Mouse (Mus musculus): ENCODE results near the gene Prrc2c. TPM values are rescaled to one million over a fixed set of nuclear protein-coding genes. Genes with fewer than 3 reads are reported as not detected.
"Not testable (repeated sequence)": the region's sequence is repeated elsewhere in the genome, so short reads cannot be mapped to it uniquely, and the experiment has no call there.

Gene Prrc2c
- 134 and 143 TPM in 2 replicates for polyA plus RNA-seq (2016; fragmentation: Nextera tagmentation; extraction: Ambion mirVana)

DNA sequence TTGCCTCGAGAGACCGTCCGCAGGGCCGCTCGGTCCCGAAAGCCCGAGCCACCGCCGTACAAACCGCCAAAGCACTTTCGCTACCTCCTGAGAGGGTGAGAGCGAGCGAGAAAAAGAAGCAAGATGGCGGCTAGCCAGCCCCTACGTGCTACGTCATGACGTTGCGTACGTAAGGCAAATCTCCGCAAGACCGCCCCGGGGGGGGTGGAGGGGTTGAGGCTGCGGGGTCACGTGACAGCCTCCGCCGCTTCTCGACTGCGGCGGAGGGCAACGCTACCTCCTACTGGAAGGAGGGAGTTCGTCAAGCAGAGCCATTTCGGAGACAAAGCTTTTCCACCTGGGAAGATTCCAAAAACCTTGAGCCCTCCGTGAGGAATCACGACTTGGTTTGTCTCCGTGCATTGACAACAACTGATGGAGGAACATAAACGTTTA lies at the start of gene Prrc2c:
Gene Prrc2c (minus strand): TSS at position 156 of the 435 bp plus-strand sequence.
- H3K9me3 ChIP-seq = no peaks in the 10 kb centered on the region
- WGBS = under 1% methylated on average over 36 of the region's 36 CpGs
- H3K4me3 ChIP-seq = peak within 1 kb of the TSS; percentile 98
- H3K36me3 ChIP-seq = no peaks in the 10 kb centered on the region
- DNase-seq (ENCODE audit: low spot score) = peak; percentile 98
- H3K27me3 ChIP-seq (ENCODE audit: insufficient read depth, poor library complexity, severe bottlenecking) = no peaks in the 10 kb centered on the region
- H3K27ac ChIP-seq = peak within 1 kb of the TSS; percentile 99
- peaks cover 25% of the 10 kb centered on the region for H3K4me1 ChIP-seq (replicated peaks)

DNA sequence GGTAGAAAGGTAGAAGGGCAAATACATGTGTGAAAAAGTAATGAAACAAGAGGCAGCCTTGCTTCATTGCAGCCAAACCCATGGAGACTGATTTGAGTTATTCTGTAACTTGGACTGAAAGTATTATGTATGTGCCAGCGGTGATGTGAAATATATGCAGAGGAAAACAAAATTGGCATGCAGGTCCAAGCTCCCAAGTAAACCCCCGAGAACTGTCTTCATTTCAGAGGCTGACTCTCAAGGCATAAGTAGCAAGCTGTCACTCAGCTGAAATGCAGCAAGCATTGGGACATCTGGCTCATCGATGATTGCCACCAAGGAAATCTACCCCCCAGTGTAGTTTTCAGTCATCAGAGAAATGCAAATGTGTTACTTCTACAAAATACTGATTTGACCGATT lies 44.9 kb upstream of the Prrc2c start:
- 86% methylated on average over 4 of the region's 4 CpGs for WGBS
- Histone ChIP-seq H3K36me3 (no peaks in the 10 kb centered on the region), H3K4me3 (no peak overlapping the region), H3K9me3 (no peaks in the 10 kb centered on the region), H3K27me3 (ENCODE audit: insufficient read depth, poor library complexity, severe bottlenecking) (no peaks in the 10 kb centered on the region), H3K27ac (no peak overlapping the region), H3K4me1 (replicated peaks) (no peaks in the 10 kb centered on the region)
- no peak for DNase-seq (ENCODE audit: low spot score)

DNA sequence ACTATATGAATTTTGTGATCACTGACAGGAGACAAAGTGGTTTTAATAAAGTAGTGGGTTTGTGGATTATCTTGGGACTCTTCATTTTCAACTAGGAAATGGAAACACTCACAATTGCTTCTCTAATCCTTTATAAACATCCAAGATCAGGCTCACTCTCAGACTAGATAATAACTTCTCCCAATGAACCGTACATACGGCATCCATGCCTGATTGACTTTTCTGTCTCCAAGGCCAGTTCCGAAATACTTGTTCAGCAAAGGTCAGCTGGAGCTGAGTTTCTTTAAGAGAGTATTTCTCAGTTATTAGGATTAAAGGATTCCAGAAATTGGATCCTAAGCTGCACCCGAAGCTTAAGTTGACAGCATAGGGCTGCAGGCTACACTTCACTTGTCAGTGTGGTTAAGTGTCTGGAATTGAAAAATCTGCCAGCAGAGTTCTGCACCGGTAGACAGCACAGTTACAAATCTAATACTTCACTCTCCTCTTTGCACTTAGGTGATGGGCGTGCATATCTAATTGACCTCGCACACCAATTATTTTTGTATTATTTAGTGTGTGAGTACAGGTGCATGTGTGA lies 43.4 kb upstream of the Prrc2c start:
- H3K4me3 ChIP-seq = no peak overlapping the region
- no peak for DNase-seq (ENCODE audit: low spot score)
- H3K4me1 ChIP-seq (replicated peaks) = no peaks in the 10 kb centered on the region
- H3K27ac ChIP-seq = no peak overlapping the region
- H3K36me3 ChIP-seq = no peaks in the 10 kb centered on the region
- WGBS = 87% methylated on average over 7 of the region's 7 CpGs
- H3K27me3 ChIP-seq (ENCODE audit: insufficient read depth, poor library complexity, severe bottlenecking) = no peaks in the 10 kb centered on the region
- no peaks in the 10 kb centered on the region for H3K9me3 ChIP-seq

DNA sequence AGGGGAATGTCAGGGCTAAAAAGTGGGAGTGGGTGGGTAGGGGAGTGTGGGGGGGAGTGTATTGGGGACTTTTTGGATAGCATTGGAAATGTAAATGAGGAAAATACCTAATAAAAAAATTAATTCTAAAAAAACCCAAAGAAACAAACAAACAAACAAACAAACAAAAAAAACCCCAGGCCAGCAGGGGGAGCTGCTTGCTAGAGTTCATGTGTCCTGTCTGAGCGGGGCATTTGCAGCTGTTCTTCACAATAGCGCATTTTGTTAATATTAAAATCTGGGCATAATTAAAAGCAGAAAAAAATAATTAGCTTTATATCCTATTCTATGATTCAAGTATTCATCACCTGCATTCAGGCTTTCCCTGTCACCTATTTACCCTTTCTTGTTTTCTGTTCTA lies 40.7 kb upstream of the Prrc2c start:
- H3K36me3 ChIP-seq; H3K27me3 ChIP-seq (ENCODE audit: insufficient read depth, poor library complexity, severe bottlenecking); H3K27ac ChIP-seq; H3K9me3 ChIP-seq; H3K4me3 ChIP-seq; H3K4me1 ChIP-seq (replicated peaks); DNase-seq (ENCODE audit: low spot score): not testable (repeated sequence)
- 92% methylated on average over 2 of the region's 2 CpGs for WGBS

DNA sequence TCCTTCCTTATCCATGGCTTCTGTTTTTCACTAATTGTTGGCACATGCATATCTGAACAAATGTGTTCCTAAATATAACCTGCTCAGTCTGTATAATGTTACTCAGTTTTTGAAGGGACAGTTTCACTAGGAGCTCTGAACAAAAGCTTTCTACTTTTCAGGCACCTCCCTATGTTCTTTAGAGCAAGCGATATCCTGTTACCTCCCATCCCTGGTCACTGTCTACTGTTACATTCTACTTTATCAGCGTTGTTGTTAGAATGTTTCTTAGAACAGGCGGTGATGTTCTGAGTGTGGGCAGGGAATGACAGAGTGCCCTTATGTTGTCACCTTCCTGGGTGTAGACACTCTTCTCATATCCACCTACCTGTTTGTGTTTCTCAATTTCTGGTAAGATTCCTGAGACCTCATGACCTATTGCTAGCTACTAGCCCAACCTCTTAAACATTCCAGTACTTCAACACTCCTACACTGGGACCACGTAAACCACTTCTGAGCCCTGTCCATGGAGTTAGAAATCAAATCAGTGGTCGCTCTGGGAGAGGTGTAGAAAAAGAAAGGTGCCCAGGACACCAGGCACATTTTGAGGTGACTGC lies 37.7 kb upstream of the Prrc2c start:
- no peak overlapping the region for H3K27ac ChIP-seq
- H3K27me3 ChIP-seq (ENCODE audit: insufficient read depth, poor library complexity, severe bottlenecking) = no peaks in the 10 kb centered on the region
- 88% methylated on average over 5 of the region's 5 CpGs for WGBS
- no peak overlapping the region for H3K4me3 ChIP-seq
- H3K9me3 ChIP-seq = no peaks in the 10 kb centered on the region
- no peaks in the 10 kb centered on the region for H3K4me1 ChIP-seq (replicated peaks)
- no peaks in the 10 kb centered on the region for H3K36me3 ChIP-seq
- no peak for DNase-seq (ENCODE audit: low spot score)

DNA sequence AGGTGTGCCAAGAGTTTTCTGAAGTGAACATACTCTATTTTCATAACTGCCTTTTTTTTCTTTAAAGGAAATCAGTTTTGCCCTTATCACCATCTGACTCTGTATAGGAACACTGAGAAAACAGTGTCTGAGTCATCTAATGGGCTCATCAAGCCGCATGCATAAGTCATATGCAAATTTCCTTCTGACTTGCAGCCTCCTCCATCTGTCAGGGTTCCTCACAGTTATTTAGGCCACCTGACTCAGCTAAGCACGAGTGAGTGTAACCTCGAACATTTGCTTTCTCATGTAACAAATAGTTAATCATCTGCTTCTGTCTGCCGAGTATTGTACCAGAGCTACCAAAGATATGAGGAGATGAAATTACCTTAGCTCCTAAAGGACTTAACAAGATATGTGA lies 33.3 kb upstream of the Prrc2c start:
- H3K4me3 ChIP-seq = no peak overlapping the region
- no peaks in the 10 kb centered on the region for H3K27me3 ChIP-seq (ENCODE audit: insufficient read depth, poor library complexity, severe bottlenecking)
- no peaks in the 10 kb centered on the region for H3K9me3 ChIP-seq
- no peak for DNase-seq (ENCODE audit: low spot score)
- WGBS = 79% methylated on average over 4 of the region's 4 CpGs
- peaks cover 3% of the 10 kb centered on the region; the same call in 1 of the 2 replicates for H3K4me1 ChIP-seq (replicated peaks)
- no peaks in the 10 kb centered on the region for H3K36me3 ChIP-seq
- no peak overlapping the region for H3K27ac ChIP-seq

DNA sequence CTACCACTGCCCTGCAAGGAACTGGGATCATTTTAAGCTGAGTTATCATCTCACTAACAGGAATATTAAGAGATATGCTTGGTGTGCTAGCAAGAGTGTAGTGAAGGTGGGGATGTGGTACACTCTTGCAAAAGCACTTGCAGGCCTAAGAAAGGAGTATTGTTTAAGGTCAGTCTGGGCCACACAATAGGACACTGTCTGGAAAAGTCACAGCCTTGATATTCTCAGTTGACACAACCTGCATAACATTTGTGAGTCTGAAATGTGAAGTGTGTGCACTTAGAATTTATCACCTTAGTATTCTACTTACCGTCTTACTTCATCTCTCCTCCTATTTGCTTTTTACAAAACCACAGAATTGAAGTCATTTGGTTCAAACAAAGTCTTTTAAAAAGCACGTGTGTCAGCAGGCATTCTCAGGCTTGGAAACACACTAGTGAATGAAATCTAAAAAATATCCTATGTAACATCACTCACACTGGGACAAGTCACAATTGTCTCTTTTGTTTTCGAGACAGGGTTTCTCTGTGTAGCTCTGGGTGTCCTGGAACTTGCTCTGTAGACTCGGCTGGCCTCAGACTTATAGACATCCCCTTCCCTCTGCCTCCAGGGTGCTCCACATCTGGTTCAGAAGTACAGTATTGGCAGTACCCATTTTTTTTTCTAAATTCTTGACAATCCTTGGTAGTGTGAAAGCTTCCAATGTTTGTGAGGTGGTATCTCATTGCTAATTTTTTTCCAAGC lies 31.4 kb upstream of the Prrc2c start:
- H3K4me1 ChIP-seq (replicated peaks) = peaks cover 3% of the 10 kb centered on the region; the same call in 1 of the 2 replicates
- no peaks in the 10 kb centered on the region for H3K36me3 ChIP-seq
- no peak overlapping the region for H3K4me3 ChIP-seq
- no peak for DNase-seq (ENCODE audit: low spot score)
- no peak overlapping the region for H3K27ac ChIP-seq
- no peaks in the 10 kb centered on the region for H3K27me3 ChIP-seq (ENCODE audit: insufficient read depth, poor library complexity, severe bottlenecking)
- 66% methylated on average over 4 of the region's 4 CpGs for WGBS
- no peaks in the 10 kb centered on the region for H3K9me3 ChIP-seq

DNA sequence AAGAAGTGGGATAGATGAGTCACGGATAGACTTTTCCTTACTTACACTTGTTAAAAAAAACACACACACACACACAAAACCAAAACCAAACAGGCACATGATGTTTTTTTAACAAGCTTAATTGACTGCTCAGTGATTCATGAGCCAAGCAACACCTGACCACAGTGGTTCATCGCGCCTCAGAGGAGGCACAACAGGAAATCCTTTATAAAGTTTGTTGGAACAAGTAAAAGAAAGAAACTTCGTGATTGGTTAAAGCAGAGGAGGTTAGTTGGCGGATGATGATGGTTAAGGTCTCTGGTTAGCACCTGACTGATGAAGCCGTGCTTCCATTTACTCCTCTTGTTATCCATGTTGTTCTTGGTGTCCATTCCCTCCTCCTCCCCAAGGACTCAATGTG lies 11.7 kb upstream of the Prrc2c start:
- Histone ChIP-seq H3K27me3 (ENCODE audit: insufficient read depth, poor library complexity, severe bottlenecking) (no peaks in the 10 kb centered on the region), H3K36me3 (no peaks in the 10 kb centered on the region), H3K9me3 (no peaks in the 10 kb centered on the region), H3K4me3 (no peak overlapping the region), H3K27ac (no peak overlapping the region), H3K4me1 (replicated peaks) (no peaks in the 10 kb centered on the region)
- 92% methylated on average over 6 of the region's 6 CpGs for WGBS
- DNase-seq (ENCODE audit: low spot score) = no peak

DNA sequence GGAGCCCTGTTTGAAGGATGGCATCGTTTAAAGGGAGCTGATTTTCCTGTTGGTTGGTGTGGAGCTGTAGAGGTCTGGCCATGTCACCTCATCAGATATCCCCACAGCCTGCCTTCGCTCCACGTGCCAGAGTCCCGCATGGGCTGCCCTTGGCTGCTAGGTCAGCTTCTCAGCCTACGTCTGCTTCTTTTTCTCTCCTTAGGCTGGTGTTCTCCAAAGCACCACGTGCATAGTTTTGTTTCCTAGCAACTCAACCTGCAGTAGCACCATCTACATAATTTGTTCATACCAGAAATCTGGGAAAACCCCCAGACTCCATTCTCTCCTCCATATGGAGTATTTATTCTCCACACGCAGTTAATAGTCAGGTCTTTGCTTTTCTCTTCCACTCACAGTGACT lies 9.3 kb upstream of the Prrc2c start:
- WGBS = 72% methylated on average over 7 of the region's 7 CpGs
- Histone ChIP-seq H3K4me1 (replicated peaks) (no peaks in the 10 kb centered on the region), H3K27me3 (ENCODE audit: insufficient read depth, poor library complexity, severe bottlenecking) (no peaks in the 10 kb centered on the region), H3K27ac (no peak overlapping the region), H3K36me3 (no peaks in the 10 kb centered on the region), H3K9me3 (no peaks in the 10 kb centered on the region), H3K4me3 (no peak overlapping the region)
- DNase-seq (ENCODE audit: low spot score) = no peak

DNA sequence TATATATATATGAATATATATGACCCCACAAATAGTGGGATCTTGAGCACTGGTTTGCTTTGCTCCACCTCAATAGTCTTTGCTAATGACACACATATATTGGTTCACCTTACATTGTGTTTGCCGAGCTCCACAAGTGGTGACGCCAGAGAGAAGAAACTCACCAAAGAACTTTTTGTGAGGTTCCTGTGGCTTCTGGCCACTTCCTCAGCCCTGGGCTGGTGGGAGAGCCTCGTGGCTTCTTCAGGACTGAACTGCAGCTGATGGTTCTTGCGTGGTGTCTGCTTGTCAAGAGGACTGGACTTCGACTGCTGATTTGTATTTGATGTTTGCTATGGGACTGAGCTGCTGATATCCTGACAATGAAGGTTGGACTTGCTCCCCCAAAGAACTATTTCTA lies 8.4 kb upstream of the Prrc2c start:
- 86% methylated on average over 5 of the region's 5 CpGs for WGBS
- no peaks in the 10 kb centered on the region for H3K9me3 ChIP-seq
- DNase-seq (ENCODE audit: low spot score) = no peak

DNA sequence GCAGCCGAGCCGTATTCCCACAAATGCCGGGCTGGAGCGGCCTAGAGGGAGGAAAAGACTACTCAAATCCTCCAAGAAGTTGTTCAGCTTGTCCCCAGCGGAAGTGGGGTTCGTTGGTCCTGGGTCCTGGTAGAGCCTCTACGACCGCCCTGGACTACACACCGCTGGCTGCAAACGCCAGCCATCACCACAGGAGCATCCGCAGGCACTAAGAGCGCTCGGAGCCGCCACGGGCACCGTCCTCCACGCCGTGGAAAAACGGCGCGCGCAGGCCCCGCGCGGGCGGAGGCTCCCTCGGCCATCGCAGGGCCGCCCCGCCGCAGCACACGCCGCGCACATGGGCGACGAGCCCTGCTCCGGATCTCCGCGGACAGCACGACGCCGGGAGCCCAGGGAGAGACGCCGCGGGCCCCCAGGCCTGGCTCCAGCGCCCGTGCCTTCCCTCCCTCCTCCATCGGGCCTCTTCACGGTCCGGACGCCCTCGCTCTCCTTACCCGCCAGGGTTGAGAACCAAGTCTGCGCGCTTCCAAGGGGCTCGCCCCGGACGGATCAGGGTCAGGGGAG lies 443 bp downstream of the Prrc2c start:
- WGBS = under 1% methylated on average over 58 of the region's 58 CpGs
- no peak for DNase-seq (ENCODE audit: low spot score)
- no peaks in the 10 kb centered on the region for H3K9me3 ChIP-seq
- H3K27me3 ChIP-seq (ENCODE audit: insufficient read depth, poor library complexity, severe bottlenecking) = no peaks in the 10 kb centered on the region
- peaks cover 25% of the 10 kb centered on the region for H3K4me1 ChIP-seq (replicated peaks)
- H3K27ac ChIP-seq = peak overlapping the region; percentile 99
- H3K36me3 ChIP-seq = no peaks in the 10 kb centered on the region
- peak overlapping the region; percentile 98 for H3K4me3 ChIP-seq

More for the DNA sequence above, 8.4 kb upstream of the Prrc2c start:
- no peak overlapping the region for H3K27ac ChIP-seq
- H3K36me3 ChIP-seq = no peaks in the 10 kb centered on the region
- no peaks in the 10 kb centered on the region for H3K27me3 ChIP-seq (ENCODE audit: insufficient read depth, poor library complexity, severe bottlenecking)
- H3K4me3 ChIP-seq = no peak overlapping the region
- no peaks in the 10 kb centered on the region for H3K4me1 ChIP-seq (replicated peaks)

DNA sequence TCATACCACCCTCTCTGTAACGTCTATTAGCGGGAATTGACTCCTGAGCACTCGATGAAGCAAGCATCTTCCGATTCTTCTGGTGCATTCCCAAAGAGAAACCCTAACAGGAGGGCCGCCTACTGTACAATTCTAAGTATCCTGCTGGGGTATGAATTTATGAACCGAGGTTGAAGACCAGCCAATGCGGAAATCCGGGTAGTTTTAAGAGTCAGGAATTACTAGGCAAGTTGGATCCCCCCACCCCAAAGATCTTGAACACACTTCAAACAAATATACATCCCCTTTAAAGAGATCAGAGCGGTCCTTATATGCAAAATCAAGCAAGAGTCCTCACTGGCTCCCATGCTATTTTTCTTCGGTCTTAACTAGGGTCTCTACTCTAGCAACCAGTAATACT lies 950 bp downstream of the Prrc2c start:
- Histone ChIP-seq H3K9me3 (no peaks in the 10 kb centered on the region), H3K4me1 (replicated peaks) (peaks cover 25% of the 10 kb centered on the region), H3K27me3 (ENCODE audit: insufficient read depth, poor library complexity, severe bottlenecking) (no peaks in the 10 kb centered on the region), H3K36me3 (no peaks in the 10 kb centered on the region), H3K27ac (peak overlapping the region; percentile 99), H3K4me3 (peak overlapping the region; percentile 98)
- peak; percentile 14 for DNase-seq (ENCODE audit: low spot score)
- 2% methylated on average over 10 of the region's 10 CpGs for WGBS

DNA sequence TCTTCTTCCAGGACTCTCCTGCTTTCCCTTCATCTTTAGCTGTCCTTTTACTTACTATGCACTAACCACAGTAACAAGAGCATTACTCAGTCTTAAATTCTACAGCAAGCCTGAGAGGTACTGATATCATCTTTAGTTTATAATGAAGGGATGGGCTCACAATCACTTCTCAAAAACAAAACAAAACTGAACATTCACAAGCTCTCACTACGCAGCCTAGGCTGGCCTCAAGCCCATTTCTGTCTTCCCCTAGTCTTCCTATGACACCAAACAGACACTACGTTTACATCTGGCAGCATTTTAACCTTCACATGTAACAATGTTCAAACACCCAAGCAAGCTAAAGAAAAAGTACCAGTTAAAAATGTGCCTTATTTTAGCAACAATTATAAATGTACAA lies 1.9 kb downstream of the Prrc2c start:
- Histone ChIP-seq H3K4me1 (replicated peaks) (peaks cover 25% of the 10 kb centered on the region), H3K36me3 (no peaks in the 10 kb centered on the region), H3K4me3 (peak overlapping the region; percentile 98), H3K27me3 (ENCODE audit: insufficient read depth, poor library complexity, severe bottlenecking) (no peaks in the 10 kb centered on the region), H3K9me3 (no peaks in the 10 kb centered on the region), H3K27ac (no peak overlapping the region)
- no peak for DNase-seq (ENCODE audit: low spot score)
- 59% methylated on average over 2 of the region's 2 CpGs for WGBS

Data from hindbrain, embryonic 10.5 days (tissue).